Mouse (Mus musculus) limb, embryonic 14.5 days (tissue): ENCODE measurements around the gene Sdk2. TPM values are rescaled to one million over a fixed set of nuclear protein-coding genes. Genes with fewer than 3 reads are reported as not detected.

Experiments
- ATAC-seq: fragments of 200-750 bp; cut with Nextera tagmentation; 2 replicates; pipeline ENCODE4 v1.8.0; 2017; ENCODE audit warnings: low read depth, moderate number of reproducible peaks, moderate TSS enrichment; ENCODE audit not compliant: low FRiP score
- DNase-seq: peaks from one replicate; pipeline ENCODE4 v3.0.0-alpha.2; 2015; ENCODE audit warnings: low spot score
- H3K27ac ChIP-seq: fragments of 300-500 bp; sonication (generic); replicated peaks from 2 replicates; pipeline ENCODE4 v1.5.1; 2014; ENCODE audit warnings: low read depth, mild to moderate bottlenecking, low read length, moderate library complexity, mixed read lengths
- H3K27me3 ChIP-seq: fragments of 300-500 bp; sonication (generic); 2 replicates; pipeline ENCODE4 v1.6.1; 2014; ENCODE audit warnings: low read length, mixed read lengths; ENCODE audit not compliant: control insufficient read depth, insufficient read depth
- H3K36me3 ChIP-seq: fragments of 300-500 bp; sonication (generic); 2 replicates; pipeline ENCODE4 v1.6.1; 2014; ENCODE audit warnings: mild to moderate bottlenecking, low read length, moderate library complexity, mixed read lengths; ENCODE audit not compliant: control insufficient read depth, insufficient read depth
- H3K4me1 ChIP-seq: fragments of 300-500 bp; sonication (generic); 2 replicates; pipeline ENCODE4 v1.6.1; 2014; ENCODE audit warnings: antibody characterized with exemption, low read length, mixed read lengths; ENCODE audit not compliant: control insufficient read depth, insufficient read depth
- H3K4me2 ChIP-seq: fragments of 300-500 bp; sonication (generic); replicated peaks from 2 replicates; pipeline ENCODE4 v1.6.1; 2014; ENCODE audit warnings: low read depth, mild to moderate bottlenecking, low read length, moderate library complexity; ENCODE audit not compliant: severe bottlenecking
- H3K4me3 ChIP-seq: fragments of 300-500 bp; sonication (generic); replicated peaks from 2 replicates; pipeline ENCODE4 v1.5.1; 2014; ENCODE audit warnings: low read length
- H3K9ac ChIP-seq: fragments of 300-500 bp; sonication (generic); 2 replicates; pipeline ENCODE4 v1.6.1; 2014; ENCODE audit warnings: mild to moderate bottlenecking, low read depth, low read length, moderate library complexity; ENCODE audit not compliant: severe bottlenecking
- H3K9me3 ChIP-seq: fragments of 300-500 bp; sonication (generic); 2 replicates; pipeline ENCODE4 v1.6.1; 2016; ENCODE audit warnings: low read length; ENCODE audit not compliant: control insufficient read depth
- POLR2A ChIP-seq: fragments of 200-500 bp; IDR thresholded peaks from 2 replicates; pipeline ENCODE4 v1.8.0; 2012; ENCODE audit warnings: inconsistent platforms, mild to moderate bottlenecking, moderate library complexity, borderline replicate concordance; ENCODE audit not compliant: insufficient read depth, insufficient read length; ENCODE audit errors: extremely low read depth
- WGBS: fragments of 180-500 bp; shearing (Covaris S2); extraction: QIAGEN DNeasy Blood & Tissue Kit; methylation state at CpG from one replicate; pipeline ENCODE4 v1.1.7; 2014; 5-methylcytosine and 5-hydroxymethylcytosine counted together
- polyA plus RNA-seq, 2 experiments: library from polyadenylated mRNA; depleted of rRNA in 1 of 2; stranded (reverse) in 1 of 2; unstranded in 1 of 2; fragments of >200 nt; fragmentation: Nextera tagmentation in 1 of 2; extraction: Ambion mirVana in 1 of 2; gene quantifications; 2 replicates each; pipeline versions ENCODE4 v1.2.1 to v1.2.3; 2012 to 2014

Gene Sdk2
- polyA plus RNA-seq, 2 experiments: 8.0 to 11.6 TPM

GRCm38 (mm10) chr11:113786395-113786794, 280.5 kb downstream of the Sdk2 start:
- ATAC-seq (no peak), DNase-seq (no peak)
- H3K9me3 ChIP-seq: no peaks in the 10 kb centered on the region
- no peak overlapping the region; the same call in 1 of the 2 replicates for H3K9ac ChIP-seq
- no peaks in the 10 kb centered on the region for H3K27me3 ChIP-seq
- WGBS: 38% methylated on average over 4 of the region's 4 CpGs
- peaks cover 31% of the 10 kb centered on the region for H3K4me1 ChIP-seq
- H3K27ac ChIP-seq: peak overlapping the region; percentile 91
- H3K4me3 ChIP-seq: peak overlapping the region; percentile 22; the same call in 1 of the 2 replicates
- peak overlapping the region; percentile 47 for H3K4me2 ChIP-seq
- TF ChIP-seq POLR2A: no peak
- no peaks in the 10 kb centered on the region for H3K36me3 ChIP-seq

DNA sequence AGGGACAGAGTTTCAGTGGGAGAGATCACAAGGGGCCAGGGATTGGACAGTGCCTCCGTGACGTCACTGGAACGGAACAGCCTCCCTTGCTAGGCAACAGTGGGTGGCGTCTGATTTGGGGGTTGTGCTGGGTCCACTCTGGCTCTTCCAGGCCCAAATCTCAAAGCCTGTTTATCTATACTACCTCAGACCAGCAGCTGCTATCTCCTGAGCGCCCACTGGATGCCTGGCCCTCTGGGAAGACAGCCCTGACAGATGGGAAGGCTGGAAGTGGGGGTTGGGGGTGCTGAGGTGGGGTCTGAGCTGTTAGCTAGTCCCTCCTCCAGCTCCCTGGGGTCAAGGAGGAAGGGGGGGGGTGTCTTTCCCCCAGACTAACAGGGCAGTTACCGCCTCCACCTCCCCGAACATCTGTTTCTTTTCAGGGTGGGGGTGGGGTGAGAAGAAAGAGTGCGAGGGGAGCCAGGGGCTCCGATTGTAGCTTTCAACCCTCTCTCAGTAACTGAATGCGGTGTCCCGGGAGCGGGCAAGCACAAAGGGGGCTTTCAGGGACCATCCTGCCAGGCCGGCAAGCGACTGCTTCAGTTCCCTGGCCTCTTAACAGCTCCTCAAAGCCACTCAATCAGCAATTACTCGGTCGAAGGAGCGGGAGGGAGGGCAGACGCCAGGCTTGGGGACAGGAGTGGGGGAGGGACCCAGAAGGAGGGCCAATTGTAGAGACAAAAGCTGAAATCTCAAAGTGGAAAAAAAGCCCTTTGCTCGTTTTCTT, 281.3 kb downstream of the Sdk2 start:
- H3K4me2 ChIP-seq: peak overlapping the region; percentile 47
- TF ChIP-seq POLR2A: no peak
- H3K9me3 ChIP-seq: no peaks in the 10 kb centered on the region
- 0 out of 2 replicates have a peak, but pooled peaks cover 3% of the 10 kb centered on the region for H3K36me3 ChIP-seq
- 2% methylated on average over 19 of the region's 19 CpGs for WGBS
- H3K4me3 ChIP-seq: peak overlapping the region; percentile 22
- peak overlapping the region; percentile 91 for H3K27ac ChIP-seq
- DNase-seq: peak; percentile 92
- no peaks in the 10 kb centered on the region for H3K27me3 ChIP-seq
- peak overlapping the region; percentile 53 for H3K9ac ChIP-seq
- peaks cover 31% of the 10 kb centered on the region for H3K4me1 ChIP-seq
- ATAC-seq: peak; percentile 94

- H3K4me3 ChIP-seq: no peak overlapping the region
- ATAC-seq: no peak; the same call in 1 of the 2 replicates
- WGBS: 48% methylated on average over 2 of the region's 2 CpGs
These were observed 282.0 kb downstream of the Sdk2 start for GRCm38 (mm10) chr11:113784656-113785396.

GRCm38 (mm10) chr11:113782496-113782895, 284.4 kb downstream of the Sdk2 start:
- no peak overlapping the region for H3K27ac ChIP-seq
- H3K4me2 ChIP-seq: no peak overlapping the region
- WGBS: 79% methylated on average over 2 of the region's 2 CpGs
- H3K4me1 ChIP-seq: peaks cover 44% of the 10 kb centered on the region
- H3K27me3 ChIP-seq: no peaks in the 10 kb centered on the region
- DNase-seq (no peak), ATAC-seq (no peak)
- H3K4me3 ChIP-seq: no peak overlapping the region
- H3K9me3 ChIP-seq: no peaks in the 10 kb centered on the region
- H3K36me3 ChIP-seq: 0 out of 2 replicates have a peak, but pooled peaks cover 5% of the 10 kb centered on the region
- TF ChIP-seq POLR2A: no peak
- H3K9ac ChIP-seq: no peak overlapping the region

More at GRCm38 (mm10) chr11:113784656-113785396, 282.0 kb downstream of the Sdk2 start:
- TF ChIP-seq POLR2A: no peak
- Histone ChIP-seq H3K27me3 (no peaks in the 10 kb centered on the region), H3K4me1 (peaks cover 31% of the 10 kb centered on the region), H3K36me3 (0 out of 2 replicates have a peak, but pooled peaks cover 5% of the 10 kb centered on the region), H3K9ac (no peak overlapping the region; the same call in 1 of the 2 replicates), H3K4me2 (peak overlapping the region; percentile 47), H3K27ac (peak overlapping the region; percentile 91), H3K9me3 (no peaks in the 10 kb centered on the region)
- no peak for DNase-seq

DNA sequence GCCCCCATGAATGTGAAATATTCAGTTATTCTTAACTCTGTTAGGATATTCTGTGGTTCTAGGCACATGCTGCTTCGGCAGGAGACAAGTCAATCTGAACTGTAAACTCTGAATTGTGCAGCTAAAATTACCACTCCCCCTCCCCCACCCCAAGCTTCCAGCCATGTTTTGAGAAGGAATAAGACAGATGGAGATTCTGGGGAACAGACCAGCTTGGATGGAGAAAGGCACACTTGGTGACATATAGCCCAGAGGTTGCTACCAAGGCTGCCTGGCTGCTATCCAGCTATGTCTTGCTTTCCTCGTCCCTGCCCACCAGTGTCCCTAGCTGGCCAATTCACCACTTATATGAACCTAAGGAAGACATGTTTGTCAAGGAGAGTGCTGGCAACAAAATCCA, 284.8 kb downstream of the Sdk2 start:
- Histone ChIP-seq H3K36me3 (0 out of 2 replicates have a peak, but pooled peaks cover 5% of the 10 kb centered on the region), H3K9me3 (no peaks in the 10 kb centered on the region), H3K9ac (no peak overlapping the region), H3K27ac (no peak overlapping the region), H3K4me3 (no peak overlapping the region), H3K4me1 (peaks cover 44% of the 10 kb centered on the region), H3K27me3 (no peaks in the 10 kb centered on the region), H3K4me2 (no peak overlapping the region)
- no peak for ATAC-seq
- no peak for TF ChIP-seq POLR2A
- DNase-seq: no peak
- WGBS: 13% methylated on average over 2 of the region's 2 CpGs
